Mouse (Mus musculus): ENCODE measurements around the gene Nmnat1. TPM values are rescaled to one million over a fixed set of nuclear protein-coding genes. Genes with fewer than 3 reads are reported as not detected.

The Nmnat1 gene
- polyA plus RNA-seq, 1 experiment from 2014 or later, result 9.6 TPM

Other genes starting within 250 kb of the Nmnat1 start
- 27.1 and 29.5 TPM in 2 replicates for gene Kif1b, start 177.5 kb downstream of the Nmnat1 start, polyA plus RNA-seq (2015; fragmentation: Nextera tagmentation; extraction: Ambion mirVana)
- 32.7 and 33.5 TPM in 2 replicates for gene Ube4b, start 58.5 kb downstream of the Nmnat1 start, polyA plus RNA-seq (2015; fragmentation: Nextera tagmentation; extraction: Ambion mirVana)
- gene Rbp7, start 30.2 kb downstream of the Nmnat1 start, polyA plus RNA-seq (2015; fragmentation: Nextera tagmentation; extraction: Ambion mirVana), result 4.0 and 4.8 TPM in 2 replicates
- gene Tmem274, start 7.8 kb downstream of the Nmnat1 start, polyA plus RNA-seq (2015; fragmentation: Nextera tagmentation; extraction: Ambion mirVana), result 0.39 and 0.40 TPM in 2 replicates
- gene Lzic, start within 50 bp of the Nmnat1 start, polyA plus RNA-seq (2015; fragmentation: Nextera tagmentation; extraction: Ambion mirVana), result 33.3 and 35.9 TPM in 2 replicates
- gene Ctnnbip1, start 33.0 kb upstream of the Nmnat1 start, polyA plus RNA-seq (2015; fragmentation: Nextera tagmentation; extraction: Ambion mirVana), result 56.2 and 57.3 TPM in 2 replicates
- gene Clstn1, start 101.3 kb upstream of the Nmnat1 start, polyA plus RNA-seq (2015; fragmentation: Nextera tagmentation; extraction: Ambion mirVana), result 14.7 and 14.9 TPM in 2 replicates
- 5.1 and 5.5 TPM in 2 replicates for gene Pik3cd, start 217.4 kb upstream of the Nmnat1 start, polyA plus RNA-seq (2015; fragmentation: Nextera tagmentation; extraction: Ambion mirVana)

Data from stomach, embryonic 16.5 days (tissue).